Mouse (Mus musculus) spleen, embryonic (tissue): ENCODE measurements around the gene Gm20823.
"Not testable (repeated sequence)": the region's sequence is repeated elsewhere in the genome, so short reads cannot be mapped to it uniquely, and the experiment has no call there.

Source experiments
- CTCF ChIA-PET: fragments of 350-600 bp; sonication (Branson Sonifier 250); formaldehyde crosslinking; loops from one replicate; lab custom pipeline; 2022; lab: Charles Lee

Gene Gm20823

GRCm38 (mm10) chrY:62464745-62465144 lies at the start of gene Gm20823:
Gm20823 (minus strand) TSS chrY:62464845.
- CTCF ChIA-PET = not testable (repeated sequence)
